Mouse (Mus musculus) kidney, adult 2 months (tissue): ENCODE results near the gene Ddr2.

Experiments
- CTCF ChIP-seq: fragments of 200-500 bp; conservative IDR thresholded peaks from 2 replicates; pipeline ENCODE4 v1.5.1; 2011; ENCODE audit warnings: low read depth, mild to moderate bottlenecking, control low read depth, low read length, moderate library complexity, mixed read lengths; ENCODE audit not compliant: insufficient read depth, insufficient read length
- POLR2A ChIP-seq: fragments of 200-500 bp; IDR thresholded peaks from one replicate; pipeline ENCODE4 v1.6.1; 2011; ENCODE audit warnings: low read depth, low read length, control low read depth

- TF ChIP-seq CTCF (no peak), POLR2A (no peak)
Observed at GRCm38 (mm10) chr1:169969516-169969886, 141.1 kb downstream of the Ddr2 start.
